Mouse (Mus musculus) embryonic fibroblast, embryonic 13.5 days (primary cell): Measurements from ENCODE around the gene Abhd17b.

ENCODE experiments used
- CTCF ChIP-seq: IDR thresholded peaks from 2 replicates; pipeline ENCODE4 v1.5.1; 2011; ENCODE audit warnings: mild to moderate bottlenecking, control low read depth, low read length, moderate library complexity, borderline replicate concordance; ENCODE audit not compliant: insufficient read depth
- POLR2A ChIP-seq: IDR thresholded peaks from 2 replicates; pipeline ENCODE4 v1.6.1; 2011; ENCODE audit warnings: low read depth, mild to moderate bottlenecking, control low read depth, low read length, moderate library complexity

GRCm38 (mm10) chr19:21653172-21653981, at the start of gene Abhd17b:
- TF ChIP-seq CTCF (no peak), POLR2A (peak; percentile 33; the same call in 1 of the 2 replicates)
